Mouse (Mus musculus): ENCODE data around the gene Nol6. TPM values are rescaled to one million over a fixed set of nuclear protein-coding genes. Genes with fewer than 3 reads are reported as not detected.

Gene Nol6
- polyA plus RNA-seq, 1 experiment, result 57.4 TPM

DNA sequence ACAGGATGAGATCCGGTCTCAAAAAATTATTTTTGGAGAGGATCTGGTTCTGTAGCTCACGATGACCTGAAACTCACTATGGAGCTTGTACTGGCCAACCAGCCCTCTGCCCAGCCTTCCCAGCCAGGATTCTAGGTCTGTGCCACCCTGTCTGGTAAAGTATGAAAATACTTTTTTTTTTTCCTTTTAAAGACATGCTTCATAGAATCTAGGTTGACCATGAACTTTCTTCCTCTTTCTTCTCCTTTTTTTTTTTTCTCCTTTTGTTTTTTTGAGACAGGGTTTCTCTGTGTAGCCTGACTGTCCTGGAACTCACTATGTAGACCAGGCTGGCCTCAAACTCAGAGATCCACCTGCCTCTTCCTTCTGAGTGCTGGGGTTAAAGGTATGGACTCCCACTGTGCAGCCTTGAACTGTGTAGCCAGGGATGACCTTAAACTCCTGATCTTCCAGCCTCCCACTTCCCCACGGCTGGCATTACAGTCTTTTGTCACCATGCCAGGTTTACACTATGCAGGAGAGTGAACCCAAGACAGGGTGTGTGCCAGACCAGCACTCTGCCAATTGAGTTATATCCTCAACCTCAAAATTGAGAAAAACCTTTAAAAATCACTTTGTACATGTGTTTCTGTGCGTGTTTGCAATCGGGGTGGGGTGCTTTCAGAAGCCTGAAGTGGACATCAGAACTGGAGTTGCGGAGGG, 16.1 kb upstream of the Nol6 start:
- no peak for DNase-seq (ENCODE audit: low read depth)
- TF ChIP-seq CTCF (IDR thresholded peaks at IDR 0.05; ENCODE audit: borderline replicate concordance, extremely low read depth, insufficient read depth, insufficient read length), result no peak
- no peak for TF ChIP-seq POLR2A (IDR thresholded peaks at IDR 0.05; ENCODE audit: borderline replicate concordance, extremely low read depth, insufficient read depth, insufficient read length, poor library complexity, severe bottlenecking)

DNA sequence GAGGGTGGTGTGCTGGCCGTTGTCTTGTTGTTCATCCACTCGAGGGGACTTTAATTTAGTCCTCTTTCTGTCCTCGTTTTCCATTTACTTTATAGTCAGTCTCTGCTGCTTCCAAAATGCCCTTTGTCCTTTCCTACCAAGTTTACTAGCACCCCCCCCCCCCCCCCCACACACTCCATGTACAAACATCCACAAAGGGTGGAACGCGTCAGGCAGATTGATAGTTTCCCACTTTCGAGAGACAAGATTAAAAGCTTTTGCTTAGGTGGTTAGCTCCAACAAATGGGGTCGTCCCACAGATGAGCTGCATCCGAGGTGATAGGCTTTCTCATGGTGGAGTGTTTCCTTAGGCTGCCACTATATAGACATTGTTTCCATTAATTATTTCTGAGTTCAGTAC, 12.6 kb upstream of the Nol6 start:
- peak; percentile 33 for DNase-seq (ENCODE audit: low read depth)
- TF ChIP-seq CTCF (IDR thresholded peaks at IDR 0.05; ENCODE audit: borderline replicate concordance, extremely low read depth, insufficient read depth, insufficient read length) (no peak), POLR2A (IDR thresholded peaks at IDR 0.05; ENCODE audit: borderline replicate concordance, extremely low read depth, insufficient read depth, insufficient read length, poor library complexity, severe bottlenecking) (no peak)

- no peak for TF ChIP-seq CTCF (IDR thresholded peaks at IDR 0.05; ENCODE audit: borderline replicate concordance, extremely low read depth, insufficient read depth, insufficient read length)
- TF ChIP-seq POLR2A (IDR thresholded peaks at IDR 0.05; ENCODE audit: borderline replicate concordance, extremely low read depth, insufficient read depth, insufficient read length, poor library complexity, severe bottlenecking), result peak; percentile 18; the same call in 1 of the 2 replicates
- no peak for DNase-seq (ENCODE audit: low read depth)
Measured at GRCm38 (mm10) chr4:41136454-41136805, 12.2 kb upstream of the Nol6 start.

GRCm38 (mm10) chr4:41135711-41136453, 11.6 kb upstream of the Nol6 start, which contains the start of gene Ube2r2:
Gene Ube2r2 (plus strand): TSS chr4:41135743.
- peak; percentile 75 for DNase-seq (ENCODE audit: low read depth)
- peak; percentile 19; the same call in 1 of the 2 replicates for TF ChIP-seq CTCF (IDR thresholded peaks at IDR 0.05; ENCODE audit: borderline replicate concordance, extremely low read depth, insufficient read depth, insufficient read length)
- peak; percentile 39; the same call in 1 of the 2 replicates for TF ChIP-seq POLR2A (IDR thresholded peaks at IDR 0.05; ENCODE audit: borderline replicate concordance, extremely low read depth, insufficient read depth, insufficient read length, poor library complexity, severe bottlenecking)

GRCm38 (mm10) chr4:41134935-41135710, 10.9 kb upstream of the Nol6 start:
- peak; percentile 78 for TF ChIP-seq POLR2A (IDR thresholded peaks at IDR 0.05; ENCODE audit: borderline replicate concordance, extremely low read depth, insufficient read depth, insufficient read length, poor library complexity, severe bottlenecking)
- no peak for TF ChIP-seq CTCF (IDR thresholded peaks at IDR 0.05; ENCODE audit: borderline replicate concordance, extremely low read depth, insufficient read depth, insufficient read length)

GRCm38 (mm10) chr4:41133529-41134291, 9.5 kb upstream of the Nol6 start:
- DNase-seq (ENCODE audit: low read depth), result no peak
- TF ChIP-seq POLR2A (IDR thresholded peaks at IDR 0.05; ENCODE audit: borderline replicate concordance, extremely low read depth, insufficient read depth, insufficient read length, poor library complexity, severe bottlenecking), result no peak
- TF ChIP-seq CTCF (IDR thresholded peaks at IDR 0.05; ENCODE audit: borderline replicate concordance, extremely low read depth, insufficient read depth, insufficient read length), result no peak

More at GRCm38 (mm10) chr4:41134935-41135710, 10.9 kb upstream of the Nol6 start:
- peak; percentile 95 for DNase-seq (ENCODE audit: low read depth)

DNA sequence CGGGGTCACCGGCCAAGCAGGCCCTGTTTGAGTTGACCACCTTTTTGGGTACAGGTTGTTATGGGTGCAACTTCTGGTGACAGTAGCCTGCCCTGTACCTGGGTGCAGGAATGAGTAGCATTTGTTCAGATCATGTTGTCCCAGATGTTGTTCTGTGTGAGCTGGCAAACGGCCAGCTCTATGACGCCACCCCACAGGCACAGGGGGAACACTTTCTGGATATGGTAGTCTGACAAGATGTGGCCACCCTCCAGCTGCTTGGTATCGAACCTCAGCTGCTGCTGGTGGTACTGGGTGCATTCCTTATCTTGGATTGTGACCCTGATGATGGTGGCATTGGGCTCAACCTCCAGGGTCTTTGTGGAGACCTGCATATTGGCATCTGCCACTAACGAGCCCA, 8.2 kb upstream of the Nol6 start:
- TF ChIP-seq CTCF (IDR thresholded peaks at IDR 0.05; ENCODE audit: borderline replicate concordance, extremely low read depth, insufficient read depth, insufficient read length) (no peak), POLR2A (IDR thresholded peaks at IDR 0.05; ENCODE audit: borderline replicate concordance, extremely low read depth, insufficient read depth, insufficient read length, poor library complexity, severe bottlenecking) (no peak)

DNA sequence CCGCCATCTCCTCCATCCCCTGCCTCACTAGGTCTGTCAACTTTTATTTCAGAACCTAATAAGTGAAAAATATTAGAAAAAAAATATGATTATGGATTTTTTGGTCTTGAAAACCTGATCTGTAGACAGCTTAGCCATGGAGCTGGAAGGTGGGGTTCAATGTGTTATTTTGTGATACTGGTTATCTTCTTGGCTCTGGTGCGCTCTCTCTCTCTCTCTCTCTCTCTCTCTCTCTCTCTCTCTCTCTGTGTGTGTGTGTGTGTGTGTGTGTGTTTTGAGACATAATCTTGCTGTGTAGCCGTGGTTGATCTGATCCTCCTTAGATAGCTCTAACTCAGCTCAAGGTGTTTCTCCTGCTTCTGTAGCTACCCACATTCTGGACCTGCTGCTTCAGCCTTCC, 5.6 kb upstream of the Nol6 start:
- DNase-seq (ENCODE audit: low read depth), result no peak
- TF ChIP-seq POLR2A (IDR thresholded peaks at IDR 0.05; ENCODE audit: borderline replicate concordance, extremely low read depth, insufficient read depth, insufficient read length, poor library complexity, severe bottlenecking) (no peak), CTCF (IDR thresholded peaks at IDR 0.05; ENCODE audit: borderline replicate concordance, extremely low read depth, insufficient read depth, insufficient read length) (no peak)

More for the DNA sequence above, 8.2 kb upstream of the Nol6 start:
- no peak for DNase-seq (ENCODE audit: low read depth)

- TF ChIP-seq POLR2A (IDR thresholded peaks at IDR 0.05; ENCODE audit: borderline replicate concordance, extremely low read depth, insufficient read depth, insufficient read length, poor library complexity, severe bottlenecking) (no peak), CTCF (IDR thresholded peaks at IDR 0.05; ENCODE audit: borderline replicate concordance, extremely low read depth, insufficient read depth, insufficient read length) (peak; percentile 76; the same call in 1 of the 2 replicates)
- DNase-seq (ENCODE audit: low read depth), result peak; percentile 79
Measured at GRCm38 (mm10) chr4:41129406-41129805, 5.2 kb upstream of the Nol6 start.

GRCm38 (mm10) chr4:41118706-41119292, 5.5 kb downstream of the Nol6 start:
- TF ChIP-seq POLR2A (IDR thresholded peaks at IDR 0.05; ENCODE audit: borderline replicate concordance, extremely low read depth, insufficient read depth, insufficient read length, poor library complexity, severe bottlenecking) (no peak), CTCF (IDR thresholded peaks at IDR 0.05; ENCODE audit: borderline replicate concordance, extremely low read depth, insufficient read depth, insufficient read length) (peak; percentile 77)
- peak; percentile 71 for DNase-seq (ENCODE audit: low read depth)
